Mouse (Mus musculus) neural tube, embryonic 14.5 days (tissue): ENCODE measurements around the gene Cyp1a1. TPM values are rescaled to one million over a fixed set of nuclear protein-coding genes. Genes with fewer than 3 reads are reported as not detected.

Experiments used
- ATAC-seq: fragments of 200-750 bp; cut with Nextera tagmentation; 2 replicates; pipeline ENCODE4 v1.8.0; 2017; ENCODE audit warnings: low read depth, mild to moderate bottlenecking, moderate TSS enrichment, moderate library complexity
- H3K27ac ChIP-seq: fragments of 300-500 bp; sonication (generic); 2 replicates; pipeline ENCODE4 v1.5.1; 2014; ENCODE audit warnings: low read depth, mild to moderate bottlenecking, control low read depth, low read length, moderate library complexity, mixed read lengths
- H3K27me3 ChIP-seq: fragments of 300-500 bp; sonication (generic); 2 replicates; pipeline ENCODE4 v1.6.1; 2014; ENCODE audit warnings: low read length; ENCODE audit not compliant: control insufficient read depth, insufficient read depth
- H3K36me3 ChIP-seq: fragments of 300-500 bp; sonication (generic); 2 replicates; pipeline ENCODE4 v1.6.1; 2014; ENCODE audit warnings: low read length, mixed read lengths; ENCODE audit not compliant: control insufficient read depth, insufficient read depth
- H3K4me1 ChIP-seq: fragments of 300-500 bp; sonication (generic); 2 replicates; pipeline ENCODE4 v1.6.1; 2014; ENCODE audit warnings: low read length; ENCODE audit not compliant: control insufficient read depth, insufficient read depth
- H3K4me2 ChIP-seq: fragments of 300-500 bp; sonication (generic); 2 replicates; pipeline ENCODE4 v1.6.1; 2014; ENCODE audit warnings: mild to moderate bottlenecking, low read depth, low read length, control low read depth
- H3K4me3 ChIP-seq: fragments of 300-500 bp; sonication (generic); 2 replicates; pipeline ENCODE4 v1.5.1; 2014; ENCODE audit warnings: low read depth, low read length, control low read depth, mixed read lengths
- H3K9ac ChIP-seq: fragments of 300-500 bp; sonication (generic); replicated peaks from 2 replicates; pipeline ENCODE4 v1.6.1; 2014; ENCODE audit warnings: low read depth, mild to moderate bottlenecking, control low read depth, low read length, mixed read lengths
- H3K9me3 ChIP-seq: fragments of 300-500 bp; sonication (generic); 2 replicates; pipeline ENCODE4 v1.6.1; 2016; ENCODE audit warnings: low read length; ENCODE audit not compliant: control insufficient read depth
- WGBS: fragments of 180-500 bp; shearing (Covaris S2); extraction: QIAGEN DNeasy Blood & Tissue Kit; methylation state at CpG from one replicate; pipeline ENCODE4 v1.1.7; 2014; 5-methylcytosine and 5-hydroxymethylcytosine counted together
- polyA plus RNA-seq: library from polyadenylated mRNA; unstranded; fragments of >200 nt; fragmentation: Nextera tagmentation; extraction: Ambion mirVana; gene quantifications from 2 replicates; pipeline ENCODE4 v1.2.1, GENCODE M21; 2014

Gene Cyp1a1
- polyA plus RNA-seq, result 0.09 and 0.13 TPM in 2 replicates

DNA sequence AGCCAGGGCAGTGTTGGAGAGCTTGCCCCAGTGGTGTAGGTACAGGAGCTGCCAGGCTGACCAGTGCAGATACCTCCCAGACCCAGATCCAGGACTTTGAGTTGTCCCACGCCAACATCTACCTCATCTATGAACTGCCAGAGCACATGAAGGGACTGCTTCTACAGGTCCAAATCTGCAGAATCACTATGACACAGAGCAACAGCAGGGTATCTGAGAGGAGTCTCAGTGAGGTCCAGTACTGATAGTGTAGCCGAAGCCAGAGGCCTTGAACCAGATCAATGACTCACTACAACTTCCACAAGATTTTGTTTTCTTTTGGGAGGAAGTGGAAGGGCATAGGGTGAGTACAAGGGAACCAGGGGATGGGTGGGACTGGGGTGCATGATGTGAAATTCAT, at the start of gene Cyp1a1:
TSS of gene Cyp1a1 (plus strand) at position 178 of the 400 bp plus-strand sequence.
- WGBS, result 91% methylated on average over 2 of the region's 2 CpGs
- no peak for ATAC-seq

GRCm38 (mm10) chr9:57638651-57639459, 48.9 kb upstream of the Cyp1a1 start:
- Histone ChIP-seq H3K4me3 (no peak overlapping the region), H3K27me3 (no peaks in the 10 kb centered on the region), H3K4me2 (no peak overlapping the region), H3K27ac (no peak overlapping the region), H3K36me3 (no peaks in the 10 kb centered on the region), H3K9me3 (no peaks in the 10 kb centered on the region), H3K4me1 (peaks cover 61% of the 10 kb centered on the region), H3K9ac (no peak overlapping the region)
- WGBS, result 33% methylated on average over 8 of the region's 8 CpGs
- ATAC-seq, result no peak; the same call in 1 of the 2 replicates

More for the DNA sequence above, at the start of gene Cyp1a1:
- no peaks in the 10 kb centered on the region for H3K27me3 ChIP-seq
- no peak within 1 kb of the TSS for H3K9ac ChIP-seq
- H3K27ac ChIP-seq, result no peak within 1 kb of the TSS
- H3K4me1 ChIP-seq, result no peaks in the 10 kb centered on the region
- no peaks in the 10 kb centered on the region for H3K9me3 ChIP-seq
- H3K4me2 ChIP-seq, result no peak within 1 kb of the TSS
- no peaks in the 10 kb centered on the region for H3K36me3 ChIP-seq
- H3K4me3 ChIP-seq, result no peak within 1 kb of the TSS

- Histone ChIP-seq H3K27ac (no peak overlapping the region), H3K9ac (0 out of 2 replicates have a peak overlapping the region, but pooled peaks have one; percentile 28), H3K27me3 (no peaks in the 10 kb centered on the region), H3K9me3 (no peaks in the 10 kb centered on the region), H3K36me3 (no peaks in the 10 kb centered on the region), H3K4me3 (no peak overlapping the region), H3K4me2 (peak overlapping the region; percentile 30; the same call in 1 of the 2 replicates), H3K4me1 (peaks cover 67% of the 10 kb centered on the region)
- ATAC-seq, result no peak
- WGBS, result 69% methylated on average over 5 of the region's 5 CpGs
These were observed 47.9 kb upstream of the Cyp1a1 start for GRCm38 (mm10) chr9:57639661-57640328.

DNA sequence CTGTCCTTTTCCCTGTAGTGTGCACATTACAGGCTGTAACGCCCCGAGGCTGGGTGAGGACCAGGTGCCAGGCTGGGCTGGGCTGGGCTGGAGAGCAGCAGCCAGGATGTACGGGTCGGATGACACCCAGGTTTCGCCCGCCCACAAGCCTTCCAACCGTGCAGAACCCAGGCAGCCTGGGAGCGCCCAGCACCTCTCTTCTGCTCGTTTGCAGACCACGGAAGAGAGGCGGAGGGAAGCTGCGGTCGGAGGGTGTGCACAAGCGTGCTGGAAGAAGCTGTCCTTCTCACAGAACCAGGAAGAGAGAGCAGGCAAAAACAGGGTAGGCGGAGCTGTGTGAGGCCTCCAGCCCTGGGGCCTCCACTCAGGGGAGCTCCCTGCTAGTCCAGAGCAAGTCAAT, 47.3 kb upstream of the Cyp1a1 start:
- Histone ChIP-seq H3K4me3 (no peak overlapping the region), H3K27ac (no peak overlapping the region), H3K4me2 (peak overlapping the region; percentile 30; the same call in 1 of the 2 replicates), H3K9ac (peak overlapping the region; percentile 28; the same call in 1 of the 2 replicates), H3K9me3 (no peaks in the 10 kb centered on the region), H3K36me3 (no peaks in the 10 kb centered on the region), H3K4me1 (peaks cover 67% of the 10 kb centered on the region), H3K27me3 (no peaks in the 10 kb centered on the region; the same call in 1 of the 2 replicates)
- no peak for ATAC-seq
- 24% methylated on average over 15 of the region's 15 CpGs for WGBS

GRCm38 (mm10) chr9:57641022-57641421, 46.7 kb upstream of the Cyp1a1 start:
- no peak overlapping the region; the same call in 1 of the 2 replicates for H3K27ac ChIP-seq
- peaks cover 67% of the 10 kb centered on the region for H3K4me1 ChIP-seq
- ATAC-seq, result no peak
- no peaks in the 10 kb centered on the region for H3K9me3 ChIP-seq
- 67% methylated on average over 1 of the region's 1 CpGs for WGBS
- H3K9ac ChIP-seq, result peak overlapping the region; percentile 28; the same call in 1 of the 2 replicates
- H3K36me3 ChIP-seq, result no peaks in the 10 kb centered on the region
- H3K27me3 ChIP-seq, result no peaks in the 10 kb centered on the region; the same call in 1 of the 2 replicates
- peak overlapping the region; percentile 30; the same call in 1 of the 2 replicates for H3K4me2 ChIP-seq
- H3K4me3 ChIP-seq, result no peak overlapping the region

DNA sequence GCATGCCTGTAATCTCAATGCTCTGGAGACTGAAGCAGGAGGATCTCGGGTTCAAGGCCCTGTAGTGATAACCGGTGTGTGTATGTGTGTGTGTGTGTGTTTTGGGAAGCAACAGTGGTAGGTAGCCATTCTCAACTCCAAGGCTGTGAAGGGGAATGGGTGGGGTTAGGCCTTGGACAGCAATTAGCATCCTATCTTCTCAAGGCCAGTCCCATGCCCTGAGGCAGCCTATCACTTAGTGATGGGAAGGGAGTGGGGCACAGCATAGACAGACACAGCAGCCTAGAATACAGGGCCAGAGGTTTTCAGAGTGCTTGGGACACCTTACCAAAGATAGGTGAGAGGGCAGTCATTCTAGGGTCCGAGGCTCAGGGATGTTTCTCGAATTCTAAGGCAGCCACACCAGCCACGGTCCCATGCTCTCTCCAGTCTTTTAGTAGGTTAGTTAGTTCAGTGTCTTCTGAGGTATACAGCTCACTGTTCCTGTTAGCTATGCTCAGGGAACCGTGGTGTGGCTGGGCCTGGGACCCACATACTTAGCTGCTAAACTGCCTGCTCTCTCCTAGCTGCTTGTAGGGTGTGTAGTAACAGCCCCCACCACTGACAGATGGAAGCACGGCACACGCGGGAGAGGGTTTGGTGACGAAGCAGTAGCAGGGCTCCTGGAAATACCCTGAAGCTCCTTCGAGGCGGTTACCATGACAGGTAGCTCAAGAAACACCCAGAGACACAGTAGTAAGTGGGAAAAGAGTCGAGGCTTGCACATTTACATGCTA, 45.8 kb upstream of the Cyp1a1 start:
- Histone ChIP-seq H3K9ac (no peak overlapping the region), H3K9me3 (no peaks in the 10 kb centered on the region), H3K4me2 (no peak overlapping the region), H3K4me1 (peaks cover 67% of the 10 kb centered on the region), H3K27ac (no peak overlapping the region), H3K4me3 (no peak overlapping the region), H3K36me3 (no peaks in the 10 kb centered on the region), H3K27me3 (no peaks in the 10 kb centered on the region; the same call in 1 of the 2 replicates)
- no peak for ATAC-seq
- 86% methylated on average over 13 of the region's 13 CpGs for WGBS

DNA sequence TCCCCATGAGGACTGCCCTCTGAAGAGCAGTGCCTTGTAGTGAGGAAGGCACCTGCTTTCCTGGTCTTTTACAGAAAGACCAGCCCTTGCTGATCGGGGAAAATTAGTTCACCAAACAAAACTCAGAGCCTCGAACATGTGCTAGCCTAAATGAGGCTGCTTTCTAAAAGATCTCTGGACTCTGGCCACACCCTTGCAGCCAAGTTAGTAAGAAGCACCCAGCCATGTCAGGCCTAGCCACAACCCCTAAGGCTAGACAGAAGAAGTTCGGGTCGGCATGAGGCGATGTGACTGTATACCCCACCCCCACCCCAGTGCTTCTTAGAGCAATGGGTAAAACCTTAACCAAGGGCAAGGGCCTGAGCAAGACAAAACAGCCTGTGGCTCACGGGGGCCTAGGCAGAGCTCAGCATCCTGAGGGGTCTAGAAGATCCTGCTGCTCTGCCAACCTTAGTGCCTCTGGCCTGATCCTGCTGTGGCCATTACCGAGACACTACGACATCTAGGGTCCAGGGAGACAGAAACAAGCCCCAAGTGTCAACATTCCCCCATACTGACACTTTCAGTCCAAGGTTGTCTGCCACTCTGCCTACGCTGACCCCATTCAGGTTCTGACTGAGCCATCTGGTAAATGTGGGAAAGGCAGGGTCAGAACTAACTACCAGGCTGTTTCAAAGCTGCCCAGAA, 44.4 kb upstream of the Cyp1a1 start:
- Histone ChIP-seq H3K36me3 (no peaks in the 10 kb centered on the region), H3K9me3 (no peaks in the 10 kb centered on the region), H3K4me3 (peak overlapping the region; percentile 98), H3K27ac (no peak overlapping the region), H3K27me3 (no peaks in the 10 kb centered on the region; the same call in 1 of the 2 replicates), H3K9ac (peak overlapping the region; percentile 97; the same call in 1 of the 2 replicates), H3K4me1 (peaks cover 53% of the 10 kb centered on the region), H3K4me2 (peak overlapping the region; percentile 98)
- ATAC-seq, result no peak
- 77% methylated on average over 9 of the region's 9 CpGs for WGBS

GRCm38 (mm10) chr9:57643856-57644180, 43.9 kb upstream of the Cyp1a1 start:
- Histone ChIP-seq H3K27ac (no peak overlapping the region), H3K36me3 (no peaks in the 10 kb centered on the region), H3K9ac (peak overlapping the region; percentile 97), H3K4me3 (peak overlapping the region; percentile 98), H3K4me1 (peaks cover 48% of the 10 kb centered on the region), H3K9me3 (no peaks in the 10 kb centered on the region), H3K4me2 (peak overlapping the region; percentile 98), H3K27me3 (no peaks in the 10 kb centered on the region; the same call in 1 of the 2 replicates)
- 65% methylated on average over 7 of the region's 7 CpGs for WGBS
- ATAC-seq, result no peak
